Mouse (Mus musculus) stomach, postnatal 0 days (tissue): ENCODE measurements around the gene Stk38.

Source experiments
- CTCF ChIP-seq: IDR thresholded peaks from 2 replicates; pipeline ENCODE4 v1.5.1; 2016; ENCODE audit warnings: antibody characterized with exemption, low read depth, mild to moderate bottlenecking, moderate library complexity
- EP300 ChIP-seq: optimal IDR thresholded peaks from 2 replicates; pipeline ENCODE3; 2016; ENCODE audit warnings: antibody characterized with exemption

- no peak for TF ChIP-seq CTCF
- no peak for TF ChIP-seq EP300
Observed at GRCm38 (mm10) chr17:29026652-29027356, 19.0 kb upstream of the Stk38 start.
